Mouse (Mus musculus) C2C12 (cell line): Measurements from ENCODE around the gene N4bp1.

Experiments
- CEBPB ChIP-seq: IDR thresholded peaks from one replicate; pipeline ENCODE4 v1.6.1; 2011; ENCODE audit warnings: low read depth, mild to moderate bottlenecking, control low read depth, moderate library complexity
- CTCF ChIP-seq: IDR thresholded peaks from one replicate; pipeline ENCODE4 v1.5.1; 2011; ENCODE audit not compliant: control insufficient read depth, insufficient read depth, insufficient read length
- FOSL1 ChIP-seq: IDR thresholded peaks from one replicate; pipeline ENCODE4 v1.8.0; 2011; ENCODE audit warnings: mild to moderate bottlenecking, low read length; ENCODE audit not compliant: poor library complexity, insufficient read depth, severe bottlenecking
- MAX ChIP-seq: IDR thresholded peaks from one replicate; pipeline ENCODE4 v1.6.1; 2011; ENCODE audit warnings: mild to moderate bottlenecking, control low read depth
- MYOD1 ChIP-seq: IDR thresholded peaks from one replicate; pipeline ENCODE4 v1.6.1; 2011; ENCODE audit warnings: low read depth; ENCODE audit not compliant: control insufficient read depth, insufficient read length
- MYOG ChIP-seq: IDR thresholded peaks from one replicate; pipeline ENCODE4 v1.6.1; 2011; ENCODE audit not compliant: control insufficient read depth, insufficient read length; ENCODE audit errors: extremely low read depth
- USF1 ChIP-seq: IDR thresholded peaks from one replicate; pipeline ENCODE4 v1.6.1; 2011; ENCODE audit warnings: low read depth, mild to moderate bottlenecking, control low read depth, moderate library complexity

GRCm38 (mm10) chr8:86800966-86801365 is 84.1 kb downstream of the N4bp1 start:
- TF ChIP-seq USF1 (no peak), CTCF (no peak), MAX (no peak), MYOG (no peak), CEBPB (no peak), FOSL1 (no peak), MYOD1 (no peak)
